Mouse (Mus musculus): ENCODE measurements at regions not wholly inside any gene's neighbourhood (a gene's known extent, or its start where the extent isn't known, plus 50 kb on each side); places are given as distances from the start of the nearest gene placed in this dataset.

DNA sequence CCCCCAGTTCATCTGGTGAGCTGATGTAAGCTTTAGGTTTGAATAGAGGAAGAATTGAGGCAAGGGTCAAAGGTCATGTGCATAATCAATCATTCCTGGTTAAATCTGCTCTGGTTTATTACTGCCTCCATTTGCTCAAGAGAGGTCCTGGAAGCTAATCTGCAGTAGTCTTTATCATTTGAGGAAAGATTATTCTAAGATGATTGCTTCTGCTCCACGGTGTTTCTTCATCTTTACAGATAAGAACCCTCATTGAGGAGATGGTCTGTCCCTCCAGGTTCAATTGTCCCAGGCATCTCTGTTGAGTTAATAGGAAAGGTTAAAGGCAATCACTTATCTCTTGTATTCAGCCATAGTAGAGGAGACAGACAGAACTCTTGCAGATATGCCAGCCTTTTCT, 3557.5 kb upstream of the Gm6569 start:
- DNase-seq (ENCODE audit: low spot score in 2 of 2) = no peak

- DNase-seq (ENCODE audit: low spot score in 2 of 2) = no peak
These were observed 3512.6 kb upstream of the Gm6569 start for GRCm38 (mm10) chr15:70321781-70322180.

DNA sequence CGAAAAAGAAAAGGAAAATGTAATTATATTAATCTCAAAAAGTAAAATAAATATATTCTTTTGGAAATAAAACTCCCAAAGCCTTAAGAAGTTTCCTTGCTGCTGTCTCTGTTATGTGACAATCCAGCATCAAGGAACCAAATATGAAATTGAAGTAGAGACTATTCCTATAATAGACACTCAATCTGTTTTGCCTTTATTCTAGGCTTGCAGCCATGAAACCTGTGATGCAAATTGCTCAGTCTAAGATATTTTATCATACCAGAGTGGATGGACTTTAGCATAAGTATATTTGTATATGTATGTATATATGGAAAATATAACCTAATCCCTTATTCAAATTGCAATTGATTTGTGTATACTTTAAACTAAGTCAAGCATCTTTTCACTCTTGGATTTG, 3495.1 kb upstream of the Gm6569 start:
- DNase-seq (ENCODE audit: low spot score in 2 of 2) = no peak

GRCm38 (mm10) chr15:70341401-70341800, 3493.0 kb upstream of the Gm6569 start:
- no peak for DNase-seq (ENCODE audit: low spot score in 2 of 2)

DNA sequence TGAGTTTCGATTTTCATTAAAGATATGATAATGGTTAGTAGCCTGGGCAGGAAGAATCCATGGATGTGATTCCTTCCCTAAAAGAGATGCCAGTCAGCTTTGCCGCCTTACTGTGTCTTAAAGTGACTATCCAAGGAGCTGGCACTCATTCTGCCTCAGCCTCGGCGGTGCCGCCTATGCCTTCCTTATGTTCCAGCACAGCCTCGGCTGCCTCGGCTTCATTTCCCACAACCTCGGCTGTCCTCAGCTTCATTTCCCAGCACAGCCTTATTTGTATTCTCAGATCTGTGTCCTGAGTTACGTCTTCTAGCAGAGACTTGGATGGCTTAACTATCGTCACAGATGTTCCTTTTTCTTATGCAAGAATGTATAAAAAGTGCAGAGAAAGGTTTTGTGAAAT, 3476.4 kb upstream of the Gm6569 start:
- DNase-seq (ENCODE audit: low spot score in 2 of 2) = peak; percentile 52 to 76

DNA sequence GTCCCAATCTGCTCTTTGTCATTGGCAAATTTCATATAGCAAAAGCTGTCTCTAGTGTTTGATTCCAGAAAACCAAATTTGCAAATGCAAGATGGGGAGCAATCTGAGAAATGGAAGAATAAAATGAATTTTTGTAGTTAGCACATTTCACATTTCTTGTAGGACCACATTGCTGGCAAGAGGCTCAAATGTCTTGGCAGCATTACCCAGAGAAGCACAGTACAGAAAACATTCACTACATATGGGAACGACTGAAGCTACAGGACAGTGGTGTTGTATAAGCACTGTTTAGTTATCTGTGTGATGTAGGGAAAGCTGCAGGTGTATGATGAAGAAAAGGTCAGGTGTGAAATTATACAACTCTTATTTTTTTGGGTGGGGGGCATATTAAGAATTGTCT, 3449.7 kb upstream of the Gm6569 start:
- DNase-seq (ENCODE audit: low spot score in 2 of 2) = no peak

GRCm38 (mm10) chr15:70416311-70416710, 3418.1 kb upstream of the Gm6569 start:
- DNase-seq (ENCODE audit: low spot score in 2 of 2) = no peak

GRCm38 (mm10) chr15:70425566-70425965, 3408.8 kb upstream of the Gm6569 start:
- no peak for DNase-seq (ENCODE audit: low spot score in 2 of 2)

Measured in right cerebral cortex, postnatal 36 days (tissue).